Mouse (Mus musculus) kidney, adult 9 months (tissue): ENCODE measurements around the gene Chrnd.

Experiments
- DNase-seq: peaks from one replicate; pipeline ENCODE4 v3.0.0; 2022

The Chrnd gene

GRCm38 (mm10) chr1:87243021-87243420 lies 52.6 kb downstream of the Chrnd start:
- no peak for DNase-seq

GRCm38 (mm10) chr1:87245430-87245829 lies 55.0 kb downstream of the Chrnd start:
- DNase-seq, result no peak

- peak; percentile 88 for DNase-seq
Observed at GRCm38 (mm10) chr1:87245929-87246815, 55.8 kb downstream of the Chrnd start.
